26 mouse cellular contexts compared by ENCODE assay signal in genomic region chr6:30596230-30596898, GRCm38 (mm10). TPM values are rescaled to one million over a fixed set of nuclear protein-coding genes. Genes with fewer than 3 reads are reported as not detected.
DNase-seq lines count a peak whose midpoint lies in the region; ATAC-seq lines count a peak whose summit lies in the region.
"Had no signal": no experiment of that assay in that cellular context is flagged by ENCODE, and none has a peak within 500 bp of the region (broad histone marks: within the 10 kb centered on the region; RNA-seq: fewer than 3 reads in every experiment).

No protein-coding gene starts in this region.

- H3K4me1 ChIP-seq in forebrain, embryonic 11.5 days (replicated peaks; ENCODE audit: control insufficient read depth, insufficient read depth, low read length), result no peaks in the 10 kb centered on the region
- H3K4me1 ChIP-seq in forebrain, embryonic 13.5 days, result no peaks in the 10 kb centered on the region
- peaks cover 19% of the 10 kb centered on the region for H3K4me1 ChIP-seq in kidney, embryonic 14.5 days (ENCODE audit: control insufficient read depth, insufficient read depth, low read length)
- H3K4me1 ChIP-seq in midbrain, embryonic 10.5 days, result peaks cover 40% of the 10 kb centered on the region
- no peaks in the 10 kb centered on the region; the same call in 1 of the 2 replicates for H3K4me1 ChIP-seq in midbrain, embryonic 16.5 days (ENCODE audit: control insufficient read depth, insufficient read depth, low read length)
- H3K4me1 ChIP-seq in limb, embryonic 15.5 days, result peaks cover 10% of the 10 kb centered on the region

- no peak overlapping the region for H3K4me3 ChIP-seq in forebrain, embryonic 11.5 days (ENCODE audit: low read depth, low read length)
- no peak overlapping the region for H3K4me3 ChIP-seq in forebrain, embryonic 13.5 days
- no peak overlapping the region for H3K4me3 ChIP-seq in kidney, embryonic 14.5 days (ENCODE audit: low read length)
- H3K4me3 ChIP-seq in midbrain, embryonic 10.5 days, result no peak overlapping the region
- H3K4me3 ChIP-seq in midbrain, embryonic 16.5 days (ENCODE audit: low read depth, low read length), result no peak overlapping the region
- H3K4me3 ChIP-seq in limb, embryonic 15.5 days, result no peak overlapping the region
- H3K4me3 ChIP-seq: embryonic facial prominence, embryonic 13.5 days; heart, embryonic 12.5 days; hindbrain, embryonic 15.5 days; left cerebral cortex, adult 2 months; midbrain, embryonic 15.5 days had no signal

- WGBS in forebrain, embryonic 11.5 days, result 96% methylated on average over 8 of the region's 8 CpGs
- 89% methylated on average over 8 of the region's 8 CpGs for WGBS in forebrain, embryonic 13.5 days
- 77% methylated on average over 8 of the region's 8 CpGs for WGBS in kidney, embryonic 14.5 days
- 94% methylated on average over 8 of the region's 8 CpGs for WGBS in midbrain, embryonic 10.5 days
- WGBS in midbrain, embryonic 16.5 days, result 80% methylated on average over 8 of the region's 8 CpGs
- WGBS in limb, embryonic 15.5 days, result 72% methylated on average over 8 of the region's 8 CpGs

- H3K4me2 ChIP-seq in forebrain, embryonic 11.5 days (ENCODE audit: low read depth, low read length, severe bottlenecking), result no peak overlapping the region
- H3K4me2 ChIP-seq in forebrain, embryonic 13.5 days, result no peak overlapping the region
- H3K4me2 ChIP-seq in kidney, embryonic 14.5 days (replicated peaks; ENCODE audit: low read depth, low read length), result no peak overlapping the region
- no peak overlapping the region for H3K4me2 ChIP-seq in midbrain, embryonic 16.5 days (ENCODE audit: low read length)
- no peak overlapping the region for H3K4me2 ChIP-seq in limb, embryonic 15.5 days
- H3K4me2 ChIP-seq: embryonic facial prominence, embryonic 13.5 days; heart, embryonic 12.5 days; hindbrain, embryonic 15.5 days; midbrain, embryonic 15.5 days had no signal

- no peaks in the 10 kb centered on the region for H3K9me3 ChIP-seq in forebrain, embryonic 11.5 days (ENCODE audit: control insufficient read depth, low read length)
- no peaks in the 10 kb centered on the region for H3K9me3 ChIP-seq in forebrain, embryonic 13.5 days (replicated peaks)
- H3K9me3 ChIP-seq in kidney, embryonic 14.5 days (ENCODE audit: control insufficient read depth, low read length), result no peaks in the 10 kb centered on the region
- H3K9me3 ChIP-seq in midbrain, embryonic 10.5 days (replicated peaks), result no peaks in the 10 kb centered on the region
- H3K9me3 ChIP-seq in midbrain, embryonic 16.5 days (replicated peaks; ENCODE audit: control insufficient read depth, low read length, poor library complexity, severe bottlenecking), result no peaks in the 10 kb centered on the region
- no peaks in the 10 kb centered on the region for H3K9me3 ChIP-seq in limb, embryonic 15.5 days
- H3K9me3 ChIP-seq: embryonic facial prominence, embryonic 13.5 days; heart, embryonic 12.5 days; hindbrain, embryonic 15.5 days; midbrain, embryonic 15.5 days had no signal

- no peak overlapping the region for H3K9ac ChIP-seq in forebrain, embryonic 11.5 days (ENCODE audit: low read length)
- no peak overlapping the region for H3K9ac ChIP-seq in forebrain, embryonic 13.5 days
- no peak overlapping the region for H3K9ac ChIP-seq in kidney, embryonic 14.5 days (ENCODE audit: low read depth, low read length)
- H3K9ac ChIP-seq in midbrain, embryonic 16.5 days (ENCODE audit: low read depth, low read length), result no peak overlapping the region
- no peak overlapping the region for H3K9ac ChIP-seq in limb, embryonic 15.5 days
- H3K9ac ChIP-seq: embryonic facial prominence, embryonic 13.5 days; heart, embryonic 12.5 days; hindbrain, embryonic 15.5 days; midbrain, embryonic 15.5 days had no signal

- H3K27ac ChIP-seq in forebrain, embryonic 11.5 days (ENCODE audit: low read depth, low read length), result no peak overlapping the region
- no peak overlapping the region for H3K27ac ChIP-seq in forebrain, embryonic 13.5 days
- H3K27ac ChIP-seq in kidney, embryonic 14.5 days (ENCODE audit: low read depth, low read length), result 0 out of 2 replicates have a peak overlapping the region, but pooled peaks have one; percentile 47
- H3K27ac ChIP-seq in midbrain, embryonic 10.5 days (replicated peaks), result peak overlapping the region; percentile 43
- H3K27ac ChIP-seq in midbrain, embryonic 16.5 days (ENCODE audit: low read length), result no peak overlapping the region
- peak overlapping the region; percentile 50; the same call in 1 of the 2 replicates for H3K27ac ChIP-seq in limb, embryonic 15.5 days
- H3K27ac ChIP-seq: embryonic facial prominence, embryonic 13.5 days; hindbrain, embryonic 15.5 days; left cerebral cortex, adult 2 months; midbrain, embryonic 15.5 days had no signal

- no peaks in the 10 kb centered on the region for H3K27me3 ChIP-seq in forebrain, embryonic 11.5 days (ENCODE audit: control insufficient read depth, insufficient read depth, low read length)
- H3K27me3 ChIP-seq in forebrain, embryonic 13.5 days, result no peaks in the 10 kb centered on the region
- no peaks in the 10 kb centered on the region for H3K27me3 ChIP-seq in kidney, embryonic 14.5 days (ENCODE audit: control insufficient read depth, insufficient read depth, low read length)
- no peaks in the 10 kb centered on the region for H3K27me3 ChIP-seq in midbrain, embryonic 10.5 days (ENCODE audit: low read depth, poor library complexity, severe bottlenecking)
- no peaks in the 10 kb centered on the region for H3K27me3 ChIP-seq in midbrain, embryonic 16.5 days (ENCODE audit: control insufficient read depth, insufficient read depth, low read depth, low read length)
- H3K27me3 ChIP-seq in limb, embryonic 15.5 days, result no peaks in the 10 kb centered on the region
- H3K27me3 ChIP-seq: embryonic facial prominence, embryonic 13.5 days; heart, embryonic 12.5 days; hindbrain, embryonic 15.5 days; midbrain, embryonic 15.5 days; Patski had no signal

- no peaks in the 10 kb centered on the region for H3K36me3 ChIP-seq in forebrain, embryonic 11.5 days (ENCODE audit: control insufficient read depth, insufficient read depth, low read length)
- H3K36me3 ChIP-seq in forebrain, embryonic 13.5 days (ENCODE audit: poor library complexity, severe bottlenecking), result no peaks in the 10 kb centered on the region
- H3K36me3 ChIP-seq in kidney, embryonic 14.5 days (ENCODE audit: control insufficient read depth, insufficient read depth, low read length), result no peaks in the 10 kb centered on the region
- H3K36me3 ChIP-seq in midbrain, embryonic 10.5 days, result no peaks in the 10 kb centered on the region
- H3K36me3 ChIP-seq in midbrain, embryonic 16.5 days (ENCODE audit: control insufficient read depth, insufficient read depth, low read length), result no peaks in the 10 kb centered on the region
- H3K36me3 ChIP-seq in limb, embryonic 15.5 days, result no peaks in the 10 kb centered on the region
- H3K36me3 ChIP-seq: embryonic facial prominence, embryonic 13.5 days; heart, embryonic 12.5 days; hindbrain, embryonic 15.5 days; midbrain, embryonic 15.5 days had no signal

- no peak for ATAC-seq in forebrain, embryonic 11.5 days (replicated peaks; ENCODE audit: low FRiP score)
- no peak for ATAC-seq in forebrain, embryonic 13.5 days
- ATAC-seq in kidney, embryonic 14.5 days (ENCODE audit: low FRiP score, low TSS enrichment), result no peak
- ATAC-seq in midbrain, embryonic 16.5 days, result no peak
- ATAC-seq in limb, embryonic 15.5 days (ENCODE audit: insufficient number of reproducible peaks, low FRiP score, low TSS enrichment, low read depth), result no peak
- ATAC-seq: CD4-positive, CD25-positive, alpha-beta regulatory T cell, adult 4 months; intestine, embryonic 16.5 days; midbrain, embryonic 15.5 days; Patski had no signal

- peak; percentile 40 for DNase-seq in forebrain, embryonic 11.5 days (ENCODE audit: low spot score)
- DNase-seq in kidney, adult 9 months, result no peak
- DNase-seq in midbrain, embryonic 10.5 days (ENCODE audit: low spot score), result no peak
- DNase-seq in layer of hippocampus, adult 9-11 months, result no peak
- DNase-seq: adrenal gland, adult 8-10 months; cerebellum, adult 9-11 months; gastrocnemius, postnatal 25 days; heart, postnatal 14 days; kidney, postnatal 14 days; left cerebral cortex, postnatal 4 days; right cerebral cortex, postnatal 25 days; thymus, postnatal 36 days had no signal

RNA-seq across cellular contexts. Expression of gene Cpa5, which starts 14.4 kb away (rescaled TPM):
- 0.15 and 0.72 TPM in 2 replicates for polyA plus RNA-seq in forebrain, embryonic 11.5 days (2014; fragmentation: Nextera tagmentation; extraction: Ambion mirVana)
- polyA plus RNA-seq in forebrain, embryonic 13.5 days (2015; fragmentation: Nextera tagmentation; extraction: Ambion mirVana), result 0.10 and 0.14 TPM in 2 replicates
- polyA plus RNA-seq in kidney, embryonic 14.5 days (2014; fragmentation: Nextera tagmentation; extraction: Ambion mirVana), result 0.57 and 1.0 TPM in 2 replicates
- polyA plus RNA-seq in midbrain, embryonic 10.5 days (2016; fragmentation: Nextera tagmentation; extraction: Ambion mirVana), result 0.30 and 0.74 TPM in 2 replicates
- polyA plus RNA-seq in midbrain, embryonic 16.5 days (2015; fragmentation: Nextera tagmentation; extraction: Ambion mirVana), result not detected in 2 replicates
- polyA plus RNA-seq in limb, embryonic 15.5 days (2015; fragmentation: Nextera tagmentation; extraction: Ambion mirVana), result 0.27 and 0.83 TPM in 2 replicates
- polyA plus RNA-seq: CD4-positive, CD25-positive, alpha-beta regulatory T cell, adult 4 months; hindbrain, embryonic 15.5 days; intestine, embryonic 16.5 days; liver, embryonic 16.5 days; midbrain, embryonic 15.5 days; spleen, adult 2 months had no signal

RNA-seq across cellular contexts. Expression of gene Cpa4, which starts 28.2 kb away (rescaled TPM):
- 5.4 and 5.6 TPM in 2 replicates for polyA plus RNA-seq in forebrain, embryonic 11.5 days (2014; fragmentation: Nextera tagmentation; extraction: Ambion mirVana)
- polyA plus RNA-seq in forebrain, embryonic 13.5 days (2015; fragmentation: Nextera tagmentation; extraction: Ambion mirVana), result 3.4 and 3.6 TPM in 2 replicates
- 0.09 and 0.12 TPM in 2 replicates for polyA plus RNA-seq in kidney, embryonic 14.5 days (2014; fragmentation: Nextera tagmentation; extraction: Ambion mirVana)
- polyA plus RNA-seq in midbrain, embryonic 10.5 days (2016; fragmentation: Nextera tagmentation; extraction: Ambion mirVana), result 1.3 and 2.3 TPM in 2 replicates
- 1.0 and 1.4 TPM in 2 replicates for polyA plus RNA-seq in midbrain, embryonic 16.5 days (2015; fragmentation: Nextera tagmentation; extraction: Ambion mirVana)
- 5.2 and 6.3 TPM in 2 replicates for polyA plus RNA-seq in limb, embryonic 15.5 days (2015; fragmentation: Nextera tagmentation; extraction: Ambion mirVana)
- polyA plus RNA-seq: CD4-positive, CD25-positive, alpha-beta regulatory T cell, adult 4 months; Patski; spleen, adult 2 months had no signal

RNA-seq across cellular contexts. Expression of gene Cpa1, which starts 42.7 kb away (rescaled TPM):
- polyA plus RNA-seq in forebrain, embryonic 11.5 days (2014; fragmentation: Nextera tagmentation; extraction: Ambion mirVana), result 0.16 TPM in 1 of 2 replicates, not detected in the other
- polyA plus RNA-seq in forebrain, embryonic 13.5 days (2015; fragmentation: Nextera tagmentation; extraction: Ambion mirVana), result 0.96 and 1.3 TPM in 2 replicates
- 1.8 and 2.0 TPM in 2 replicates for polyA plus RNA-seq in kidney, embryonic 14.5 days (2014; fragmentation: Nextera tagmentation; extraction: Ambion mirVana)
- 0.19 TPM in 1 of 2 replicates, not detected in the other for polyA plus RNA-seq in midbrain, embryonic 10.5 days (2016; fragmentation: Nextera tagmentation; extraction: Ambion mirVana)
- polyA plus RNA-seq in midbrain, embryonic 16.5 days (2015; fragmentation: Nextera tagmentation; extraction: Ambion mirVana), result 0.90 and 0.91 TPM in 2 replicates
- polyA plus RNA-seq in limb, embryonic 15.5 days (2015; fragmentation: Nextera tagmentation; extraction: Ambion mirVana), result 1.7 and 1.9 TPM in 2 replicates
- polyA plus RNA-seq: CD4-positive, CD25-positive, alpha-beta regulatory T cell, adult 4 months; Patski had no signal

RNA-seq across cellular contexts. Expression of gene Cpa2, which starts 55.0 kb away (rescaled TPM):
- 4.0 TPM in 2 replicates for polyA plus RNA-seq in forebrain, embryonic 11.5 days (2014; fragmentation: Nextera tagmentation; extraction: Ambion mirVana)
- 4.1 and 5.2 TPM in 2 replicates for polyA plus RNA-seq in forebrain, embryonic 13.5 days (2015; fragmentation: Nextera tagmentation; extraction: Ambion mirVana)
- 22.7 and 29.8 TPM in 2 replicates for polyA plus RNA-seq in kidney, embryonic 14.5 days (2014; fragmentation: Nextera tagmentation; extraction: Ambion mirVana)
- 22.0 and 22.8 TPM in 2 replicates for polyA plus RNA-seq in midbrain, embryonic 10.5 days (2016; fragmentation: Nextera tagmentation; extraction: Ambion mirVana)
- 9.0 and 10.2 TPM in 2 replicates for polyA plus RNA-seq in midbrain, embryonic 16.5 days (2015; fragmentation: Nextera tagmentation; extraction: Ambion mirVana)
- 4.8 and 6.7 TPM in 2 replicates for polyA plus RNA-seq in limb, embryonic 15.5 days (2015; fragmentation: Nextera tagmentation; extraction: Ambion mirVana)
- polyA plus RNA-seq: Patski had no signal

Comparison
In these comparisons a context has a peak if more than half of its experiments do, and no peak if none do; other contexts are left out.
1. H3K27ac ChIP-seq: peak in kidney, embryonic 14.5 days (single experiment), midbrain, embryonic 10.5 days (single experiment) and limb, embryonic 15.5 days (single experiment); none in forebrain, embryonic 11.5 days (single experiment), forebrain, embryonic 13.5 days (single experiment) and midbrain, embryonic 16.5 days (single experiment).